Mouse (Mus musculus) ZHBTc4 (cell line): Measurements from ENCODE around the gene Tbc1d7.
A peak's percentile ranks its signal among the peaks of the same experiment; 100 is the strongest.

Experiments used
- DNase-seq: peaks from one replicate; pipeline ENCODE4 v3.0.0-alpha.2; 2011; ENCODE audit warnings: low read depth, low spot score

Gene Tbc1d7

DNA sequence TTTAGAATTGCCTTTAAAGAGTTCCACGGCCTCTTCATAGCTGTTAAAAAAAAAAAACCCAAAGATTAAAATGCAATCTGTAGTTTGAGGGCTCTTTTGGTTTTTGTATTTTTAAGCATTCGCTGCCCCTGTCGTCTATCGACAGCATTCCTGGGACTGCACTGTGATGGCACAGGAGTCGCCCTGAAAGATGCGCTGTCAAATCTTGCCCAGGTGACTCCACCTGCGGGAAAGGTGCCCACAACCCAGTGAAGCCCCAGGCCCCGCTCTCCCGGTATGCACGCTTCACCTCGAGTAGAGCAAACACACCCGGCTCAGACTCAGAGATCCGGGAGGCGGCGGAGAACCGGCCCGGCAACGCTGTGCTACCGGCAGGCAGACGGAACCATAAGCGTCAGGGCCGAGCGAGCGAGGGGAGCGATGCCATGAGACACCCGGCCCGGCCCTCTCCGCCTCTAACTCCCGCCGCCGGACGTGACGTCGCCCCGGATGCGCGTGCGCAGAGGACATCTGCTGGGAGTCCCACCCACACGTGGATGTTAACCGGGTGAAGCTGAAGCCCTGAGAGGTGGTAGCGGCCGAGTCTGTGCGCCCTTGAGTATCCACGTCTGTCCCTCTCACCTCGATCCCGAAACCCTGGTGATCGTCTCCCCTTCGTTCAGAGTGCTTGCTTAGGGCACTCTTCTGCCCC, at the start of gene Tbc1d7:
Gene Tbc1d7, minus strand, starts transcription at position 482 of the 691 bp plus-strand sequence.
- peak; percentile 97 for DNase-seq

DNA sequence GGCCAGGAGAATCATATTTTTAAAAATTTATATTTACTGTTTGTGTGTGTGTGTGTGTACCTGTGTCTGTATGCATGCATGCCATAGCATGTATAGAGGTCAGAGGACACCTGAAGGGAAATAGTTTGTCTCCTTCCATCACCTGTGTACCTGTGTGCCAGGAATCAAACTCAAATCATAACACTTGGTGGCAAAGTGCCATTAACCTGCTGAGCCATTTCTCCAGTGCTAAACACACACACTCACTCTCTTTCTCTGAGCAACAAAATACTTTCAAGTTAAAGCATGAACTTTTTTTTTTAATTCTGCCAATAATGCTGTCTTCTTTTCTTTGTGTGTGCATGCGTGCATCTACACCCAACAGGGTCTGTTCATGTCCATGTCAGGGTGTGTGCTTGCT, 49.3 kb upstream of the Tbc1d7 start:
- no peak for DNase-seq

DNA sequence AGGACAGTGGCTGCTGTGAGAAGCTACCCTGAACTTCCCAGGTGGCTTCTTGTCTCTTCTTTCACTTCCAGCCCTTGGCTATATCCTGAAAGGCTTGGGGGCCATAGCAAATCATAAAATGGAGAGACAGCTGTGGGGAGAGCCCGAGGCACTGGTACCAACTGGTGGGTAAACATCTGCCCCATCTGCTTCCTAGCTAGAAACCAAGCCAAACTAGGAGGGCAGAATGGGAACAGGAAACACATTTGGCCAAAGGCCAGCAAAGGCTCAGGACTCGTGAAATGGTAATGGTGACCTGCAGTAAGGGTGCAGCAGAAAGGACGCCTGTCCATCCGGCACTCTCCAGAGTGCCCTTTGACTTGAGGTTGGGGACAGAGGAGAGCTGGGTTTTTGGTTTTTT, 47.5 kb upstream of the Tbc1d7 start:
- DNase-seq = no peak

DNA sequence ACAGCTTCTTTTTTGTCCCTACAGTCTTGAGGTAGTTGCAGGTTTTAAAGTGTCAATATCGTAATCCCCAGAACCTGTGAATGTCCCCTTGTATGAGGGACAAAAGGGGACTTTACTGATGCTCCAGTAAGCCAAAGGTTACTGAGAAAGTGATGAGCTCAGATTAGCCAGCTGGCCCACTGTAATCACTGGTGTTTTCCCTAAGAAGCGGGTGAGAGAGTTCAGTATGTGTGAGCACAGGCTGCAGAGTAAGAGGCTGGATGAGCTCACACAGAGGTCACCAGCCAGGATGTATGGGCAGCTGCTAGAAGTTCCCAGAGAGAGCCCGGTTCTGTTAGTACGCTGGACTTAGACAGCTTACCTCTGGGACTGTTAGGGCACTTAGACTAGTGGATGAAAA, 47.0 kb upstream of the Tbc1d7 start:
- no peak for DNase-seq

DNA sequence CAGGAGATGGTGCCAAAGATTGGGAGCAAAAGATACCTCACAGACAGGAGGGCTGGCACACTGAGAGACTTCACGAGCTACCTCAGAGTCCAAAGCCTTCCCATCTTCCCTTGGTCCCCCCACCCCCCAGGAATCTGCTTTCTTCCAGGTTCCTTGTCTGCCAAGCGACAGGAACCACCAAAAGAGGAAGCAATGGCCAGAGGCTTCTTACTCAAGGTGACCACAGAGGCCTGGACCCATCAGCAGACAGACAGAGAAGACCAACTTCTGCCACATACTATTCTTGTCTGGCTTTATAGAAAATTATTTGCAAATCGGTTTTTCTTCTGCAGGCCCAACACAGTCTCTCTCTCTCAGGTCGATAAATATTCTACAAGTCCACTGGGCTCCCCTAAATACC, 46.4 kb upstream of the Tbc1d7 start:
- no peak for DNase-seq

DNA sequence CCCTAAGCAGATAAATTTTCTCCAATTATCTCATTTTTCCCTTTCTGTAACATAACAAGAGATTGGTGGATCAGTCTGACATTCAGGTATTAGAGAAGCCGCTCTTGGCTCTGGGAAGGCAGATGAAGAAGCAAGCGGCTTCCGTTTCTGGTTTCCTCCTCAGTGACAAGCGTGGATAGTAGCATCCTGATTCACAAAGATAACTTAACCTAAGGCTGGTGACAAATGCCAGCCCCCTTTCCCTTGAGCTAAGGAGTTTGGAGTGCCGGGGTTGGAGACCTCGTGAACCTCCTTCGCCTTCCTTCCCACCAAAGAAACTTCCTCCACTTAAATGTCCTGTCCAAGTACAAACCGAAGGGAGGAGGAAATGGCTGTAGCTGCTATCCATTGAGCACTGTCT, 45.8 kb upstream of the Tbc1d7 start:
- no peak for DNase-seq

DNA sequence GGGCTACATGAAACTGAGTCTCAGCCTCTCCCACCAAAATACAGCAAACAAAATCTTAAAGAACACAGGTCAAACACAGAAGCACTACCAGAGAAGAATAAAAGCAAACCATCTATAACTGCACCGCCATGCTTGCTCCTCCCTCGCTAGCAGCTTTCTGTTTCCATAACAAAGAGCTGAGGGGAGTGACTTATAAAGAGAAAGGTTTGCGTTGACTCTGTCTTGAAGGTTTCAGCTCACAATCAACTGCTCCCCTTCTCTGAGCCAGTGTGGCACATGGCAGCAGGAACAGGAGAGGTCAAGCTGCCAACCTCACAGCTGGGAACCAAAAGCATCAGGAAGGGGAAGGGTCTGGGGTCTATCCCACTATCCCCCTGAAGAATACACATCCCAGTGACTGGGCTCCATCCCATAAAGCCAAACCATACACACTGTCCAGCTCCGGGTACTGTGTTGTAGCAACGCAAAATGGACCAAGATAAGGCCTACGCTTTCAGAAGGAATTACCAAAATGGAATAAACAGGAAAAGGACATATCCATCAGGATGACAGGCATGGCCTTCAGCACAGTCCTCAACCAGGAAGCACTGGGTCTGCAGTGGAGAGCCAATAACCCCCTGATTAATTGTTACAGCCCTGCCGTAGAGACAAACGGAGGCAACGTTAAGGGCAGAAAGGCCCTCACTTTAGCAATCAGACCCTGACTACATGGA, 44.8 kb upstream of the Tbc1d7 start:
- no peak for DNase-seq

DNA sequence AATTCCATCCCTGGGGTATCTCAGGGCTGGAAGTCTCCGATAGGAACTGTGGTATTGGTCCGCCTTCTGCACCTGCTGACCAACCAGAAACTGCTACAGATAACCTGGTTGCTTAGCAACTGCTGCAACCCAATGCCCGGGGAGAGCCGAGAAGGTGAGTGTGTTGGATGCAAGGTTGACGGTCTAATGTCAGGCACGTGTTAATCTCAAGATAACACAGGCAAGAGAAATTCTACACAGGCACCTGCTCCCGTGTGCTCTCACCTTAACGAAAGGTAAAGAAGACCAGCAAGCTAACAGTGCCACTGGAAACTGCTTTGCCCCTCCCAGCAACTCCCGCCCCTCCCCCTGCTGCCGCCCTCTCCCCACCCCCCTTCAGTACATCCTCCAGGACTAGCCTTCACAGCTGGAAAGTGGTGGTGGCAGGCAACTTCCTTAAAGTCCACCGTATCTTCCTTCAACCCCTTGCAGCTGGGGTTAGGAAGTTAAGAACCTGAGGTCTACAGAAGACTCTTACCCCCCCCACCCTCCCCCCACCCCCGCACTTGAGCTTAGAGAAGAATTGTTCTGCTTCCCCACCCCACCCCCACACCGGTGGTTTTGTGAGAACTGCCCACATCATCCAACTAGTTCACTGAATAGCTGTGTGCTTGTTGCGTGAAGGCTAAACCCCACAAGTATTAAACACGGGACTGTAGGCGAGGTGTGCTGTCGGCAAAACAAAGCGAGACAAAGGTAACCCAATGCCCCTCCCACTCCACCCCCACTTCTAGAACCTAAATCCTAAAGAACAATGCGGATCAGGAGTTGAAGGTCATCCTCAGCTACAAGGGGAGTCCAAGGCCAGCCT, 44.1 kb upstream of the Tbc1d7 start:
- DNase-seq = peak; percentile 83

DNA sequence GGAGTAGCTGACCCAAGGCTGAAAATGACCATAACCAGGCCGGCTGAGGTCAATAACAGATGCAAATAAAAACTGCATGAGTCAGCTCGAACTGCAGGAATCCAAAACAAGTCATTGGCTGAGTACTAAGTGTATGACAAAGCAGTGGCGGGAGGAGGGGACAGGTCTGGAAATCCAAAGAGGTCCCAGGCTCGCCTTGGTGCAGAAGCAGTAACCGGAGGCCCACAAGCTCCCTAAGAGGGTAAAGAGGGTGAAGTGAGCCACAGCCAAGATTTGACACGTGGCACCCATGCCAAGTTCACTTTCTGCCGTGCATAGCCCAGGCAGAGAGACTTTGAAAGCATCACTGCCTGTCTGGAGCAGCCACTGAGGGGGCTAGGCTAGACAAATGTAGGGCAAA, 41.0 kb upstream of the Tbc1d7 start:
- DNase-seq = no peak

DNA sequence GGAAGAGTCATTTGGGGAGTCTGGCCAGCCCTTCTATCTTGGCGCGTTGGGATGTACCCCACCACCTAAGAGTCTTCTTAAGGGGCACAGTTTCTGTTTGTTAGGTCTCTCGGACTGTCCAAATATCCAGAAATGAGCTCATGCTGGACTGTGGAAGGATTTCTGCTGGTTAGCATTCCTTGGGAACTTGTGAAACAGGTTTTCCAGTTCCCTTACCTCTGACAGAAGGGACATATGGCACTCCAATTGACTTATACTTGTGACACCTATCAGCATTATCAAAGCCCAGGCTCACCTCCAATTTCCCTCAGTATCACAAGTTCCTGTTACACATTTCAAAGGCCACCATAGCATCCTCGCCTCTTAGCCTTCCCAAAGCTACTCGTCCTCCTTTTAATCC, 39.7 kb upstream of the Tbc1d7 start:
- no peak for DNase-seq

DNA sequence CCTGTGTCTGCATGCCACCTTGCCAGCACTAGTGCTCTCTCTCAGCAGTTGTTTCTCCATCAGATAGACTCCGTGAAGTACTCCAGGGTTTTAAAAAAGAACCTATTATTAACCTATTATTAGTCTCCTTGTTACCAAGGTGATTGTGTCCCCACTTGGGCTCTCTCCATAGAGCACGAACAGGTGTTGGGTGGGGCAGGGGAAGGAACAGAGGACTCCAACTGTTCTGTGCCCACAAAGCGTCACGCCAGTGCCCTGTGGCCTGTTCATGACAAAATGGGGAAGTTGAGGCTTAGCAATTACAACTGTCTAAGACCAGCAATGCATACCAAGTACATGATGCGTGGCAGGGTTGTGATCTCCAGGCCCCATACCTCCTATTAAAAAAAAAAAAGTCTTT, 38.3 kb upstream of the Tbc1d7 start:
- no peak for DNase-seq

DNA sequence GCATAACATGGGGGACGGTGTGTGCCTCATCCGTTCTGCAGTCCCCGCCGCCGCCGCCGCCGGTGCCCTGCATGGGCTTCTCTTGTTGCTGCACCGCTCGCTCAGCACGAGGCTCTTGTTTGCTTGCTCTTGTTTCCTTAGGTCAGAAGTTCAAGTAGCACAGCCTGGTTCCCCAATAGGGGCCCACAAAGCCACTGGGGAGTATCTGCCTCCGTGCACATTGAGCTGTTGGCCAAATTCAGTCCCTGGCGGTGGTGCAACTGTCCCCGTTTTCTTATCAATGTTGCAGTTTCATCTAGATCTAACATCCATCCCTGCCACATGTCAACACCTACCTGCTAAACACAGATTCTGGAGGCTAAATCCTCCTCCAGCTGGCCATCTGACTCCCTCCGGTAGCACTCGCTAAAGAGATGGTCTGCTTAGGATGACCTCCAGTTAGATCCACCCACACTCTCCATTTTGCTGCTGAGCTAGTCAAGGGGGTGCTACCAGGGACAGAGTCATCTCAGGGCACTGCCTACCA, 37.7 kb upstream of the Tbc1d7 start:
- DNase-seq = no peak

DNA sequence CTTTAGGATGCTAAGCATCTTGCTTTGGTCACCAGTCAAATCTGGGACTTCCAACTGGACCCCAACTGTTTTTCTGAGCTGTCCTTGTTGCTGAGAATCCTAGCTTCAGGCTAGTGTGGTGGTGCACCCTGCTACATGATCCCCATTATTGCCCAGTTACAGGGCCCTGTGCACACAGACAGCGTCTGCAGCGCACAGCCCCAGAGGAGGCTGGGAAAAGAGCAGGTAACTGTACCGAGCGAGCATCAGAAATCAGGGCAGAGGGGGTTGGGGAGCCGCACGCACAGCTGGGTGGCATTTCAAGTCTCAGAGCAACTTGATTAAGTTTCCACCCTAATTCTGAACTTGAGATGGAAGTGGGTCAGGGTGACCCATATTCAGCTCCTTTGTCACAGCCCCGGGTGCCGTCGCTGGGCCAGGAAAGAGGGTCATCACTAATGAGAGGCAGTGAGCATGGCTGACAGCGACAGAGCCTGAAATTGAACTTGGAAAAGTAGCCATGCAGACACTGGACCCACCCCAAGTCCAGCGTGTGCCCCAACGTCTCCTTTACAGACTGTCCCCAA, 34.9 kb upstream of the Tbc1d7 start:
- no peak for DNase-seq

DNA sequence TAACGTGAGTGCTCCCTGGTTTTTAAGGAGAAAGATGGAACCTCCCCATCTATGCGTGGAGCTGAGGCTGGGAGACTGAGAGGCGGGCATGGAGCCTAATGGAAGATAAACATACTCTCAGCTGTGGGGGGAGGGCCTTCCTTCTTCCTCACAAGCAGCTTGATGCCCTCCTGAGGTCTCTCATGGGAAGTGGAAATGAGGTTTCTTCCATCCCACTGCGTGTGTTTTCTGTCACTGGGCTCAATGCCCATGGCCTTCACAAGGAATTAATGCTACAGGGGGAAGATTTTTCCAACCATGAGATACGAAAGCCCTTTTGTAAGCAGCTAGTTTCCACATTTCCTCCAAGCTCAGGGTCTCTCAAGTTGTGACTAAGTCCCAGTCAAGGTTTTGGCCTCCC, 32.3 kb upstream of the Tbc1d7 start:
- no peak for DNase-seq

DNA sequence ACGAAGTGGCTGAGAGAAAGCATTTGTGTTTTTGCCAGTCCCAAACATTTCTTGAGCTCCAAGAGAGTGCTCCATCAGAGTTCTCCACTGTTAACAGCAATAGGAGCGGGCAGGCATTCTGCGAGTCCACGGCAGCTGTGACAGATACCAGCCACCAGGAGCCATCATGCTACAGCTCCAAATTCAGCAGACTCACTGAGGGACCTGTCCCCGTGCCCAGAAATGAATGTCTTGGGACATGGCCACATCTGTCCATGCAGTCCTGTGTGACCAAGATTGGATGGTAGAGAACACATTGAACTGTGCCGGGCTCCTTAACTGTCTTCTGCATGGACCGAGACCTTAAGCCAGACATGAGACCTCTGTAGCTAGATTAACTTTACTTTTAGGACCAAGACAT, 31.9 kb upstream of the Tbc1d7 start:
- DNase-seq = no peak

DNA sequence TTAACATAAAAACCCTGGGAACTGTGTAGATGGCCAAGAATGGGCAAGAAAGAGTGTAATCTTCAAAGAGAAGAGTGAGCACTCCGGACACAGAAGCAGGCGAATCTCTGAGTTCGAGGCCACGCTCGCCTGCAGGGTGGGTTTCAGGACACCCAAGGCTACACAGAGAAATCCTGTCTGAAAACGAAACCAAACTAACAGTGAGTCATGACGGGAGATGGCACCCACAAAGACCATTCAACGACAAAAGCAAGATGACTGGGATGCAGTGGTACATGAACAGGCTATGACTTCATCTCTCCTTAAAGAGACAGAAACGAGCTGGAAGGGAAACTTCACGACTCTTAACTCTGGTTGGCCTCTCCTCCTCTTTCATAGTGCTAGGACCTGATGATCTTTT, 31.1 kb upstream of the Tbc1d7 start:
- no peak for DNase-seq

DNA sequence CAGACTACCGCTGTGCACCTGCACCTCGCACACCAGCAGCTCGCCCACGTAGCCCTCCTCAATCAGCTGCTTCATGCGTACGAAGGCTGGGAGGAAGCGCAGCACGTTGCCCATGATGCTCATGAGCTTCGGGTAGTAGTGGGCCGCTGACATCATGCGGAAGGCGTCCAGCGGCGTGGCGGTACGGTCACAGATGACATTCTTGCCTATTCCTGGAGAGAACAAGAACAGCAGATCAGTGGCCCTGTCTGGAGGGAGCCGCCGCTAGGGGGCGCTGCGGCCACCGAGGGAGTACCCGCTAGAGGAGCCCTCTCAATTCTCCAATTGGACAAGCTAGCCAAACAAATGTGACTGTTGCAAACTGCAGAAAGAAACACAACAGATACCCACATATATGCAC, 29.7 kb upstream of the Tbc1d7 start:
- peak; percentile 82 for DNase-seq

DNA sequence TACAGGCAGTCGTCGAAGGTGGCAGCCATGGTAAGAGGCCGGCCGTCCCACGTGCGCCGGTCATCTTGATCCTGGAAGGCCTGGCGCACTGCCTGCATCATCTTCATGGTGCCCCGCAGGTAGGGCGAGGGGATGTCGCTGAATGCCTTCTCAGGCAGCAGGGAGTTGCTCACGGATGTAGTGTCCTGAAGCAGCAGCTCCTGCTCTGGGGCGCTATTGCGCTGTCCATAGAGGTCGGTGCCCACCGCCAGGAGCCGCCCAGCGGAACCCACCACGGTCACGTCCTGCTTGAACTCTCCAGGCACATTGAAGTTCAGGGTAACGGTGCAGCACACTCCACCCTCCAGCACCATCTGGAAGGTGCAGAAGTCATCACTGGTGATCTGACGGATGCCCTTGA, 29.2 kb upstream of the Tbc1d7 start:
- peak; percentile 48 for DNase-seq

DNA sequence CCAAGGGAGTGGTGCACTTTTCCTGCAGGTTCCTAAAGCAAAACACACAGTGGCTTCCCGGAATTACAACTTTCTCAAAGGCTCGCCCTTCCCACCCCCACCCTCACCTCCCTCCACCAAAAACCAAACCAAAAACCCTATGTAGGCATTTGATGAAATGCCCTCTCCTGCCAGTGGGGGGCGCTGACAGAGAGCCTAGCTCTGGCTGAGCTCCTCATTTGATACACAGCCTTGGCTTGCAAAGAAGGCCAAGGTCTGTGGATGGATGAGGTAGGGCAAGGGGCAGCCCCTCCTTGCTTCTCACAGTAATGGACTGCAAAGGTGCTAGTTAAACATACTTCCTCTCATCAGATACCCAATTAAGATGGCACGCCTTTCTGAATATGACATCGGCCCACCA, 28.4 kb upstream of the Tbc1d7 start:
- DNase-seq = peak; percentile 82

DNA sequence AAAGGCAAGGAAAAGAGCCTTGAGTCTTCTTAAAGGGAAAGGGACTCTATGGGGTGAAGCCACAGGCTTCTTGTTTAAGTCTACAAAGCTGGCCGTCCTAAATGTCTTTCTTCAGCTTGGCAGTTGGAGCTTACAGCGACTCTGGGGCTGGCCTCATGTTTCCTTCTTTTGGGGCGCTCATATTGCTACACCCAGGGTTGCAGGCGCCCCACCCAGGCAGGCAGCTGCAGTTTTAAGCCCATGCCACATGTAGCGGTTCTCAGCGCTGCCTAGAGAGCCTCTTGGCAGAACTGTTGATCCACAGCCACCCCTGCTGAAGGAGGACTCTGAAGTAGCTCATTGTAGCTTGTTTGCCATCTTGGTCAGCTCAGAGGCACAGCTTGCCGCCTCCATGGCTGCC, 28.0 kb upstream of the Tbc1d7 start:
- DNase-seq = no peak

DNA sequence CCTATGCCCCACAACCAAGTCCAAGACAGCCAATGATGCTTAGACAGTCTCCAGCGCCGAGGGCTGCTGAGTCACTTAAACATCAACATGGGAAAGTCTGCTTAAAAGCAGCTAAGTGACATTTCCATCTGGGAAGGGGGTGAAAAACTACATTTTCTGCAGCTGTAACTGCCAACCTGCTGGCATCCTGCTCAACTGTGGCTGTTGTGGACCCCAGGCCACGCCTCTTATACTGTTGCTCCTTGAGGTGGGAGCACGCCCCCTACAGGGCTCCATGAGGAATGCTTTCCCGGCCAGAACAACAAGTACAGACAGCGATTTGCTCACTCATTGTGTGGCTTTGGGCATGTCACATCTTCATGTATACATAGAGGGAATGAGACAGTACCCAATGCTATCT, 25.9 kb upstream of the Tbc1d7 start:
- peak; percentile 86 for DNase-seq

DNA sequence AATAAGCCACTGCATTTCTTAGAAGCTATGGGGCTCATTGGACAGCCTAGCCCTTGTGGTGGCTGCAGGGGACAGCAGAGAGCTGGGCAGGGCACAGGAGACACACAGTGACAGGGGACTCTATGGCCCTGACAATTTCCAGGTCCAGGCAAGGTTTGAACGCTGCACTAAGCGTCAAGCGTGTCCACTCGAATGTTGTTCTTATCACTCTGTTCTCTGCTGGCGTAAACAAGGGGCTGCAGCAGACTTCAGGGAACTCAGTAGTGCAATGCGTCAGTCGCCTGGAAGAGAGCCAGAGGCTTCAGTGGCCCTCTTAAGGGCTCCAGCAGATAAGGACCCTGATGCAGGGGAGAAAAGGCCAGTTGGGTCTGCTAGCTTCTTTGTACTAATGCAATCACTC, 24.7 kb upstream of the Tbc1d7 start:
- no peak for DNase-seq
